Mouse (Mus musculus) hematopoietic stem cell, adult 5-6 weeks (primary cell): ENCODE data around the gene Rhbdl3. TPM values are rescaled to one million over a fixed set of nuclear protein-coding genes. Genes with fewer than 3 reads are reported as not detected.

Experiments
- ATAC-seq, 2 experiments: fragments of 125-278 bp in 1 of 2; replicated peaks in 1 of 2; 2 replicates each; pipeline ENCODE4 v1.8.0; 2016 to 2017; ENCODE audit warnings: inconsistent platforms in 2 of 2, mild to moderate bottlenecking in 2 of 2, moderate number of reproducible peaks in 2 of 2, low read depth in 1 of 2, moderate TSS enrichment in 1 of 2; ENCODE audit not compliant: low FRiP score in 2 of 2, poor library complexity in 2 of 2, severe bottlenecking in 2 of 2, insufficient read depth in 1 of 2, low TSS enrichment in 1 of 2
- total RNA-seq: library from RNA; stranded (forward); fragments of 172-1452, 232-1000 nt; gene quantifications from 2 replicates; pipeline ENCODE4 v1.2.3, GENCODE M21; 2017

Gene Rhbdl3
- 1.1 and 4.3 TPM in 2 replicates for total RNA-seq

DNA sequence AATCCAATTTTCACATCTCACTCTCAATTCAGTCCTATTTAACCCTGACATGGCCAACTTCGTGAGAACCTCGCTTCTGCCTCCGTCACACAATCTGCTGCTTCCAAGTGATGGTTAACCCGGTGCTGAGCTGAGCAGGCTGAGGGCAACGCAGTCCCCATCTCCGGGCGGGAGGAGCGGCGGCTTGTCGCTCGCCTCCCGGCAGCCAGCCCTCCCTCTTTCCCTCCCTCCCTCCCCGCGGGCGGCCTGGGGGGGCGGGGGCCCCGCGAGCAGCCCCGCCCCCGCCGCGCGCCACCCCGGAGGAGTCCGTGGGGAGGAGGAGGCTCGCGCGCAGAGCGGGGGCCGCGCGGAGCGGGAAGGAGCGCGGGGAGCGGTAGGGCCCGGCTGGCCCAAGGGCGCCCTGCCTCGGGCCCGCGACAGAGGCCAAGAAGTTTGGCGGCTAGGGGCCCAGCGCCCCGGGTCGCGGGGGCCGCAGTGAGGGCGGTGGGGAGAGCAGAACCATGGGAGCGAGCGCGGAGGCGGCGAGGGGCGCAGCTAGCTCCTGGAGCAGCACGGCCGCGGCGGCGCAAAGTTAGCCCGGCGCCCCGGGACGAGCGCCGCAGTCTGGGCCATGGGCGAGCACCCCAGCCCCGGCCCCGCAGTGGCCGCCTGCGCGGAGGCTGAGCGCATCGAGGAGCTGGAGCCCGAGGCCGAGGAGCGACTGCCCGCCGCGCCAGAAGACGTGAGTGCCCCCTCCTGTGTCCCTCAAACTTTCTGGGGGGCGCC, at the start of gene Rhbdl3:
Gene Rhbdl3 (plus strand): TSS at position 362 of the 765 bp plus-strand sequence.
- ATAC-seq, result peak in 1 of 2 experiments; percentile 19; a peak in 1 of 4 replicates

- no peak for ATAC-seq
These were observed 36.6 kb upstream of the Rhbdl3 start for GRCm38 (mm10) chr11:80264137-80264536.

DNA sequence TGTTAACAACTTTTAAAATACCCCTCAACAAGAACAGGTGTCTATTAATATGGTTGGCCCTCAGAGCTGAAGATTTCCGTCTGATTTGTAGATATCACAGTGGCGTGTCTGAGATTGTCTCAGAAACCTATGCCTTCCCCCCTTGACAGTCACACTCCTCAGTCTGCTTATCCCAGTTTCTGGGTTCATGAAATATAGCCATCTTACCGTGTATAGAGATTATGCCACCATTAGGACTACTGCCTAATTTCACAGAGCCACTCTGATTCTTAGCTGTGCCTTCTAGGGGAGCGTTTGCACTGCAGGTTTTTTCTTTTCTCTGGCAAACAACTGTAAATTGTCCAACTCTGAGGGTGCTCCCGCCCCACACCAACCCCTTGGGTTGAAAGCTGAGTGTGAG, 29.6 kb upstream of the Rhbdl3 start:
- ATAC-seq, result no peak

DNA sequence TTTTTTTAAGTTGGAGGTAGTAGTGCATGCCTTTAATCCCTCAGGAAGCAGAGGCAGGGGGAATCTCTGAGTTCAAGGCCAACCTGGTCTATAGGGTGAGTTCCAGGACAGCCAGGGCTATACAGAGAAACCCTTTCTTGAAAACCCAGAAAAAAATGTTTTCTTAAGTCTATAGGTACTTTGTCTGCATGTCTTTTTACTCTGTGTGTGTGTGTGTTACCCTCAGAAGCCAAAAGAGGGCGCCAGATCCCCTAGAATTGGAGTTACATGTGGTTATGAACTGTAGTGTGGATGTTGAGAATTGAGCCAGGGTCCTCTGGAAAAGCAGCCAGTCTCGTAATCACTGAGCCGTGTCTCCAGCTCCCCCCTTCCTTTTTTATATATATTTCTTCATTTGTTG, 25.7 kb upstream of the Rhbdl3 start:
- 0 out of 4 replicates have a peak, but pooled peaks of 1 of the 2 experiments have one; percentile 17 for ATAC-seq

- ATAC-seq, result no peak
These were observed 22.7 kb upstream of the Rhbdl3 start for GRCm38 (mm10) chr11:80278054-80278453.

- no peak for ATAC-seq
These were observed 16.9 kb upstream of the Rhbdl3 start for GRCm38 (mm10) chr11:80283786-80284185.

- ATAC-seq, result no peak
These were observed 16.1 kb upstream of the Rhbdl3 start for GRCm38 (mm10) chr11:80284641-80285040.

DNA sequence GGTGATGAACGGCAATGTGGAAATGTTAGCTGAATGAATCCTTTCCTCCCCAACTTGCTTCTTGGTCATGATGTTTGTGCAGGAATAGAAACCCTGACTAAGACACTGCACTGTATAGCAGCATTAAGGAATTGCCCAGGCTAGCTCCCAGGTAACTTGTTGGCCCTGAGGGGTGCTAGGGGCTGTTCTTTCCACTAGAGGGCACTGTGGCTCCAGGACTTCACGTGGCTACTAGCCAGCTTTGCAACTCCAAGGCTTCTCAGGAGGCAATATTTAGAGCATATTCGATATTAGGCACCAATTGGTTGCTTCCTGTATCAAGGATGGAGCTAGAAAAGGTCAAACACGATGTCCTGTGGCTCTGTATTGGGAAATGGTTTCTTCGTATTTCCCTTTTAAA, 13.6 kb upstream of the Rhbdl3 start:
- peak; percentile 62 to 76; a peak in 3 of 4 replicates for ATAC-seq

- peak; percentile 78 to 85 for ATAC-seq
These were observed 10.8 kb upstream of the Rhbdl3 start for GRCm38 (mm10) chr11:80289701-80290445.

- no peak for ATAC-seq
These were observed 9.7 kb upstream of the Rhbdl3 start for GRCm38 (mm10) chr11:80291004-80291403.

DNA sequence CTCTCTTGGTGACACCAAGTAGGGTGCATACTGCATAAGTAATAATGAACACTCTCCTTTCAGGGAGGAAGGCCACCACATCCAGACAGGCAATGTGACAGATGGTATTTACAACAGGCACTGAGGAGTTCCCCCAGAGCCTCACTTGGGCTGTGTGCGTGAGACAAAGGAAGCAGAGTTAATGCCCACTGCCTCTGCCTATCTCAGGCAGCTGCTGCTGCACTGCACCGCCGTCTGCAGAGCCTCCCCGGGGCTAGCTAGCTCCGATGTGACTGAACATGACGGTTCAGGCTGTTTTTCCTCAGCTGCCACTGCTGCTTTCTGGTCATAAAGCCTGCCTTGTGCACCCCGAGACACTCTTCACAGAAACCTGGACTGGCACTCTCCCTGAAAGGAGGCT, 8.2 kb upstream of the Rhbdl3 start:
- no peak for ATAC-seq

GRCm38 (mm10) chr11:80295066-80295465, 5.6 kb upstream of the Rhbdl3 start:
- ATAC-seq, result no peak

- no peak for ATAC-seq
These were observed 4.9 kb upstream of the Rhbdl3 start for GRCm38 (mm10) chr11:80295785-80296184.

DNA sequence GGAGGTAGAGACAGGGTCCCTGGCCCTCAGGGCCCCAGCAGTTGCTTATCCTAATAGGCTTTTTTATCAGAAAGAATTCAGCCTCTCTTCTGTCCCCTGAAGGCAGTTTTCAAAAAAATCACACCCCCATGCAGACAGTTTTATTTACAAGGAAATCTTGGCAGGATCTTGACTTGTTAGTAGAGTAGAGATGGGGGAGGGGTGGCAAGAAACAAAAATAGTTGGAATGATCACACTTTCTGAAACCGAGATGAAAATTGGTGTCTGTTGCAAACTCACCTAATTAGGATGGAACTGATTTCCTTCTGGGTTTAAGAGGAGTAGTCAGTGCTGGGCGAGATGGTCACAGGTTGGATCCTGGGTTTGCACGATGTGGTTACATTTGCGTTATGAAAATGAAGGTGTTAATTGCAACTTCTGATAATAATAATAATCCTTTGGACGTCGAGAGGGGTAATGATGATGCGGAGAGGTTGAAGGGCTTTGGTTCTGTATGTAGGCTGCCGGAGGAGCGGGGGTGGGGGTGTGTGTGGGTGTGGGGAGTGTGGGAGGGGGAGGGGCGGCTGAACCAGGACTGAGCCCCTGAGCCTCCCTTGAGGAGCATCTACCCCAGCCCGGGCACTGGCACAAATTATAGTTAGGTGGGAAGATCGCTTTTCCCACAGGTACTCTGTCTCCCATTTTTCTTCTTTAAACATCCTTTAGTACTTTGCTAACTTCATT, 1.0 kb upstream of the Rhbdl3 start:
- ATAC-seq, result no peak

GRCm38 (mm10) chr11:80301316-80302045, 769 bp downstream of the Rhbdl3 start:
- peak; percentile 24 to 38 for ATAC-seq

GRCm38 (mm10) chr11:80302046-80302390, 1.3 kb downstream of the Rhbdl3 start:
- no peak; a peak in 1 of 4 replicates for ATAC-seq

DNA sequence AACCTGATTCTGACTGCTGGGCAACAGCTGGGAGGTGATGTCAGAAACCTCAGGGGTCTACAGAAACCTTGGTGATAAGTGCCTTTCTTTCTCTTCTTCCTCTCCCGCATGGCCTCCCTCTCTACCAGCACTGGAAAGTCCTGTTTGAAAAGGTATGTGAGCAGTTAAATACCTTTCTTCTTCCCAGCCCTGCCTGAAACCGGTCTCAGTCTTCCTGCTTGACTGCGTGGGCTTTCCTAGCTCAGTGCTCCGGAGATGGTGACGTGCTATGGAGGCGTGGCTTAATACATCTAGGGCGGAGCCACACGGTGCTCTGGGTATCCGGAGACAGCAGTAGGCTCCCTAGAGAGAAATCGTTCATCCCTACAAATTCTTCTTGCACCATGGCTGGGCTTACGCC, 1.8 kb downstream of the Rhbdl3 start:
- peak; percentile 58 to 72 for ATAC-seq
